Mouse (Mus musculus) forebrain, postnatal 0 days (tissue): ENCODE data around the gene Cers6. TPM values are rescaled to one million over a fixed set of nuclear protein-coding genes. Genes with fewer than 3 reads are reported as not detected.

Experiments
- ATAC-seq: fragments of 200-750 bp; cut with Nextera tagmentation; 2 replicates; pipeline ENCODE4 v1.8.0; 2017; ENCODE audit warnings: mild to moderate bottlenecking, moderate library complexity
- DNase-seq: peaks from one replicate; pipeline ENCODE4 v3.0.0-alpha.2; 2015
- H3K27ac ChIP-seq: fragments of 300-500 bp; sonication (generic); 2 replicates; pipeline ENCODE4 v1.5.1; 2014; ENCODE audit warnings: low read depth, mild to moderate bottlenecking, antibody characterized with exemption, low read length, moderate library complexity, mixed read lengths
- H3K27me3 ChIP-seq: fragments of 300-500 bp; sonication (generic); 2 replicates; pipeline ENCODE4 v1.6.1; 2014; ENCODE audit warnings: mild to moderate bottlenecking, low read length, mixed read lengths; ENCODE audit not compliant: insufficient read depth
- H3K36me3 ChIP-seq: fragments of 300-500 bp; sonication (generic); 2 replicates; pipeline ENCODE4 v1.6.1; 2014; ENCODE audit warnings: mild to moderate bottlenecking, moderate library complexity; ENCODE audit not compliant: insufficient read depth
- H3K4me1 ChIP-seq: fragments of 300-500 bp; sonication (generic); 2 replicates; pipeline ENCODE4 v1.6.1; 2014; ENCODE audit warnings: antibody characterized with exemption; ENCODE audit not compliant: insufficient read depth
- H3K4me2 ChIP-seq: fragments of 300-500 bp; sonication (generic); 2 replicates; pipeline ENCODE4 v1.6.1; 2014; ENCODE audit warnings: low read depth, mild to moderate bottlenecking, moderate library complexity
- H3K4me3 ChIP-seq: fragments of 300-500 bp; sonication (generic); 2 replicates; pipeline ENCODE4 v1.5.1; 2014; ENCODE audit warnings: low read depth, low read length, mixed read lengths
- H3K9ac ChIP-seq: fragments of 300-500 bp; sonication (generic); 2 replicates; pipeline ENCODE4 v1.6.1; 2014; ENCODE audit warnings: mild to moderate bottlenecking
- H3K9me3 ChIP-seq: fragments of 300-500 bp; sonication (generic); 2 replicates; pipeline ENCODE4 v1.6.1; 2016; ENCODE audit warnings: low read length
- CTCF ChIP-seq: sonication (generic); IDR thresholded peaks from 2 replicates; pipeline ENCODE4 v1.5.1; 2016; ENCODE audit warnings: antibody characterized with exemption, control low read depth, low read depth
- WGBS: fragments of 180-500 bp; shearing (Covaris S2); extraction: QIAGEN DNeasy Blood & Tissue Kit; methylation state at CpG from one replicate; pipeline ENCODE4 v1.1.7; 2014; 5-methylcytosine and 5-hydroxymethylcytosine counted together
- polyA plus RNA-seq: library from polyadenylated mRNA; unstranded; fragments of >200 nt; fragmentation: Nextera tagmentation; extraction: Ambion mirVana; gene quantifications from 2 replicates; pipeline ENCODE4 v1.2.1, GENCODE M21; 2015
- total RNA-seq: library from RNA; depleted of rRNA; stranded (reverse); fragments of >200 nt; gene quantifications from 2 replicates; pipeline ENCODE4 v1.2.3, GENCODE M21; 2014

The Cers6 gene
- total and polyA plus RNA-seq, 2 experiments from 2014 or later: 26.7 to 81.7 TPM

- TF ChIP-seq CTCF: no peak
- DNase-seq: no peak
- no peak overlapping the region for H3K9ac ChIP-seq
- no peak overlapping the region for H3K4me2 ChIP-seq
- H3K4me3 ChIP-seq: no peak overlapping the region
- H3K27ac ChIP-seq: no peak overlapping the region
- 0 out of 2 replicates have a peak, but pooled peaks cover 3% of the 10 kb centered on the region for H3K4me1 ChIP-seq
- no peaks in the 10 kb centered on the region for H3K36me3 ChIP-seq
- 57% methylated on average over 7 of the region's 7 CpGs for WGBS
- H3K27me3 ChIP-seq: no peaks in the 10 kb centered on the region
- H3K9me3 ChIP-seq: no peaks in the 10 kb centered on the region
- no peak for ATAC-seq
These were observed 187.9 kb downstream of the Cers6 start for GRCm38 (mm10) chr2:69049179-69049578.

GRCm38 (mm10) chr2:69050189-69050588 is 188.9 kb downstream of the Cers6 start:
- H3K4me1 ChIP-seq: 0 out of 2 replicates have a peak, but pooled peaks cover 3% of the 10 kb centered on the region
- H3K4me2 ChIP-seq: no peak overlapping the region
- no peak for TF ChIP-seq CTCF
- whole genome bisulfite sequencing: 63% methylated on average over 4 of the region's 4 CpGs
- H3K9me3 ChIP-seq: no peaks in the 10 kb centered on the region
- no peaks in the 10 kb centered on the region for H3K27me3 ChIP-seq
- H3K36me3 ChIP-seq: no peaks in the 10 kb centered on the region
- DNase-seq (no peak), ATAC-seq (no peak)
- H3K4me3 ChIP-seq: no peak overlapping the region
- H3K27ac ChIP-seq: no peak overlapping the region
- H3K9ac ChIP-seq: no peak overlapping the region

GRCm38 (mm10) chr2:69051596-69051995 is 190.4 kb downstream of the Cers6 start:
- no peak overlapping the region for H3K27ac ChIP-seq
- no peaks in the 10 kb centered on the region for H3K36me3 ChIP-seq
- no peaks in the 10 kb centered on the region for H3K9me3 ChIP-seq
- 50% methylated on average over 1 of the region's 1 CpGs for WGBS
- H3K4me2 ChIP-seq: no peak overlapping the region
- 0 out of 2 replicates have a peak, but pooled peaks cover 3% of the 10 kb centered on the region for H3K4me1 ChIP-seq
- ATAC-seq: no peak
- no peak overlapping the region for H3K4me3 ChIP-seq
- no peak overlapping the region for H3K9ac ChIP-seq
- no peak for TF ChIP-seq CTCF
- no peaks in the 10 kb centered on the region for H3K27me3 ChIP-seq
- DNase-seq: no peak

DNA sequence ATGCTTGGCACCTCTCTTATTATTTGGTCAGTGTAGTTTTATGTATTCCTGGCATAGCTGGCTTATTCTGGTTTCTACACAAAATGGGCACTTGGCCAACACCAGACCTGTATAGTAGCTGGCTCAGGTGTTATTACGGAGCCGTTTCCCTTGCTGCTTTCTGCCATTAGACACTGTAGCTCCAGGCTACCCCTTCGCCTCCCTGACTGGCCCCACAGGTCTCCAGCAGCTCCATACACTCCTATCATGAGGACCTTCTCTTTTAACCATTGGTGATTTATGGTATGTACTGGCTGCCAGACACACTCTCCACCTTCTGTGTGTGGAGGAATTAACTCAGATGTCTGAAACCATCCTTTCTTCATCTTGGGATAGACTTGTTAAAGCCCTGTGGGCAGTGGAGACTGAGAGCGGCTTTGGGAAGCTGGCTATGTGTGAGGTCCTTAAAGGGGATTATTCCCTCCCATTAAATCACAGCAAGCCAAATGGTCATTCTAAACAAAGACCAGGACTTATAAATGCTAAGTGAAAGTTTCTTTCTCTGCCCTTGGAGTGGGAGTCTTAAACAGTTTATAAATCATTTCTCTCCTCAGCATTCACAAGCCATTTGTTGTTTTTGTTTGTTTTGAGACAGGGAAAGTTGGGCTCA is 192.1 kb downstream of the Cers6 start:
- no peak for ATAC-seq
- Histone ChIP-seq H3K9ac (no peak overlapping the region), H3K4me3 (no peak overlapping the region), H3K9me3 (no peaks in the 10 kb centered on the region), H3K36me3 (no peaks in the 10 kb centered on the region), H3K4me1 (0 out of 2 replicates have a peak, but pooled peaks cover 3% of the 10 kb centered on the region), H3K27ac (no peak overlapping the region), H3K27me3 (no peaks in the 10 kb centered on the region), H3K4me2 (no peak overlapping the region)
- no peak for TF ChIP-seq CTCF
- WGBS: 59% methylated on average over 4 of the region's 4 CpGs
- DNase-seq: no peak

DNA sequence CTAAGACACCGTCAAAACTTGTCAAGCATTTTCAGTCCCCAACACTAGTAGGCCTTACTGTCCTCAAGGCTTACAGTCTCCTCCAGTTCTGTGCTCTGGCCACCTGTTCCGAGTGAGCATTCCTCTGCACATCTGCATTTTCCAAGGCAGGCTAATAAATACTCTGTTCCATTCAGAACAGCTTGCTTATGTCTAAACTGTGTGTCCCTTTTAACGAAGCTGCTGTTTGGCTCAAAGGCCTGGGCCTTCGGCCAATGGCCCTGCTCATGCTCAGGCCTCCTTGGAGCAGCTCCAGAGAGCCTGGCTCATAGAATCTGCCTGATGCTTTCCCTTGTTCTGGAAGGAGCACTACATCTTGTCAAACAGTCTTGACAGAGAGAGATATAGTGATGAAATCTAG is 193.0 kb downstream of the Cers6 start:
- ATAC-seq (peak; percentile 56), DNase-seq (peak; percentile 52)
- TF ChIP-seq CTCF: no peak
- WGBS: 19% methylated on average over 4 of the region's 4 CpGs
- H3K27me3 ChIP-seq: no peaks in the 10 kb centered on the region
- H3K9me3 ChIP-seq: no peaks in the 10 kb centered on the region
- H3K4me3 ChIP-seq: no peak overlapping the region
- H3K27ac ChIP-seq: no peak overlapping the region
- 0 out of 2 replicates have a peak, but pooled peaks cover 3% of the 10 kb centered on the region for H3K4me1 ChIP-seq
- H3K36me3 ChIP-seq: no peaks in the 10 kb centered on the region
- H3K4me2 ChIP-seq: no peak overlapping the region
- H3K9ac ChIP-seq: no peak overlapping the region

GRCm38 (mm10) chr2:69055174-69055573 is 193.9 kb downstream of the Cers6 start:
- Histone ChIP-seq H3K27ac (no peak overlapping the region), H3K4me2 (no peak overlapping the region), H3K9me3 (no peaks in the 10 kb centered on the region), H3K9ac (no peak overlapping the region), H3K36me3 (no peaks in the 10 kb centered on the region), H3K4me3 (no peak overlapping the region), H3K4me1 (no peaks in the 10 kb centered on the region), H3K27me3 (no peaks in the 10 kb centered on the region)
- no peak for DNase-seq
- ATAC-seq: no peak
- no peak for TF ChIP-seq CTCF
- 97% methylated on average over 6 of the region's 6 CpGs for WGBS

GRCm38 (mm10) chr2:69061313-69061712 is 200.1 kb downstream of the Cers6 start:
- Histone ChIP-seq H3K4me1 (no peaks in the 10 kb centered on the region), H3K9me3 (no peaks in the 10 kb centered on the region), H3K4me3 (no peak overlapping the region), H3K27me3 (no peaks in the 10 kb centered on the region), H3K4me2 (no peak overlapping the region), H3K27ac (no peak overlapping the region), H3K36me3 (no peaks in the 10 kb centered on the region), H3K9ac (no peak overlapping the region)
- ATAC-seq (no peak), DNase-seq (no peak)
- TF ChIP-seq CTCF: peak; percentile 39
